Mouse (Mus musculus): ENCODE measurements at regions not wholly inside any gene's neighbourhood (a gene's known extent, or its start where the extent isn't known, plus 50 kb on each side); places are given as distances from the start of the nearest gene placed in this dataset.

DNA sequence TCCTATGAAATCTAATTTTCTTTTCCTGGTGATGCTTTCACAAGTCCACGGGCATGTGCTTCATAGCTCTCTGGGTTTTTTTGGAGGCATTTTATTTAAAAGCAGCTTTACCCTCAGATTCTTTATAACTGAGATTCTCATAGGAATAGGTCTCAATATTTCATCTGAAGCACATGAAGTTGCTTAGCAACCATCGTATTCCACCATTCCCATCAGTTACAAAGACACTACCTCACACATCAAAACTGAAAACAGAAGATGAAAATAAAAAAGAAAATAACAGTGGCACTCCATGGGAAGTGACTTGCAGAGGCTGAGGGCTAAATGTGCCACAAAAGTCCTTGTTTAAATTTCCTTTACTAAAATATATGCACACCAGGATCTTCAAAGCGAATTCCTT is 384.0 kb upstream of the 1700015G11Rik start:
- peak; percentile 7 for DNase-seq (ENCODE audit: low read depth, low spot score)

DNA sequence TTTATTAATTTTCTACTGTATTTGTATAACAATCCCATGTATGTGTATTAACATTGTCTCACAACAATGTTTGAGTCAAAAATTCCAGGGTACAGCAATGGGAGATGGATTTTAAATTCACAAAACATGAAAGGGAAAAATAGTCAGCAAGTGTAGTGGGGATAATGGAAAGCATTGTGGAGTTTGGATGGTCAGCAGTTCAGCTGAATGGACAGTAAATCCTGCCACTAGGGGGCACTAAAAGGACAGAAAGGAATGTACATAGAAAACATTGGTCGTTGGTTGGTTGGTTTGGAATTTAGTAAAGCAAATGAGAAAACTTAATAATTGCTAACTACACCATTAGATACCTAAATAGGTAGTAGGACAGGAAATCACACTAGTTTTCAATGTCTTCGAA is 376.3 kb upstream of the 1700015G11Rik start:
- DNase-seq (ENCODE audit: low read depth, low spot score), result peak; percentile 74
